Mouse (Mus musculus) forebrain, postnatal 0 days (tissue): ENCODE results near the gene Hmgcl. TPM values are rescaled to one million over a fixed set of nuclear protein-coding genes. Genes with fewer than 3 reads are reported as not detected.

ENCODE experiments used
- ATAC-seq: fragments of 200-750 bp; cut with Nextera tagmentation; 2 replicates; pipeline ENCODE4 v1.8.0; 2017; ENCODE audit warnings: mild to moderate bottlenecking, moderate library complexity
- DNase-seq: peaks from one replicate; pipeline ENCODE4 v3.0.0-alpha.2; 2015
- H3K27ac ChIP-seq: fragments of 300-500 bp; sonication (generic); 2 replicates; pipeline ENCODE4 v1.5.1; 2014; ENCODE audit warnings: low read depth, mild to moderate bottlenecking, antibody characterized with exemption, low read length, moderate library complexity, mixed read lengths
- H3K27me3 ChIP-seq: fragments of 300-500 bp; sonication (generic); 2 replicates; pipeline ENCODE4 v1.6.1; 2014; ENCODE audit warnings: mild to moderate bottlenecking, low read length, mixed read lengths; ENCODE audit not compliant: insufficient read depth
- H3K36me3 ChIP-seq: fragments of 300-500 bp; sonication (generic); 2 replicates; pipeline ENCODE4 v1.6.1; 2014; ENCODE audit warnings: mild to moderate bottlenecking, moderate library complexity; ENCODE audit not compliant: insufficient read depth
- H3K4me1 ChIP-seq: fragments of 300-500 bp; sonication (generic); 2 replicates; pipeline ENCODE4 v1.6.1; 2014; ENCODE audit warnings: antibody characterized with exemption; ENCODE audit not compliant: insufficient read depth
- H3K4me2 ChIP-seq: fragments of 300-500 bp; sonication (generic); 2 replicates; pipeline ENCODE4 v1.6.1; 2014; ENCODE audit warnings: low read depth, mild to moderate bottlenecking, moderate library complexity
- H3K4me3 ChIP-seq: fragments of 300-500 bp; sonication (generic); 2 replicates; pipeline ENCODE4 v1.5.1; 2014; ENCODE audit warnings: low read depth, low read length, mixed read lengths
- H3K9ac ChIP-seq: fragments of 300-500 bp; sonication (generic); 2 replicates; pipeline ENCODE4 v1.6.1; 2014; ENCODE audit warnings: mild to moderate bottlenecking
- H3K9me3 ChIP-seq: fragments of 300-500 bp; sonication (generic); 2 replicates; pipeline ENCODE4 v1.6.1; 2016; ENCODE audit warnings: low read length
- CTCF ChIP-seq: sonication (generic); IDR thresholded peaks from 2 replicates; pipeline ENCODE4 v1.5.1; 2016; ENCODE audit warnings: antibody characterized with exemption, control low read depth, low read depth
- WGBS: fragments of 180-500 bp; shearing (Covaris S2); extraction: QIAGEN DNeasy Blood & Tissue Kit; methylation state at CpG from one replicate; pipeline ENCODE4 v1.1.7; 2014; 5-methylcytosine and 5-hydroxymethylcytosine counted together
- polyA plus RNA-seq: library from polyadenylated mRNA; unstranded; fragments of >200 nt; fragmentation: Nextera tagmentation; extraction: Ambion mirVana; gene quantifications from 2 replicates; pipeline ENCODE4 v1.2.1, GENCODE M21; 2015
- total RNA-seq: library from RNA; depleted of rRNA; stranded (reverse); fragments of >200 nt; gene quantifications from 2 replicates; pipeline ENCODE4 v1.2.3, GENCODE M21; 2014

Hmgcl gene
- total and polyA plus RNA-seq, 2 experiments from 2014 or later: 42.9 to 58.3 TPM

GRCm38 (mm10) chr4:135909326-135910066 lies 36.8 kb upstream of the Hmgcl start:
- DNase-seq: no peak
- no peak for TF ChIP-seq CTCF
- Histone ChIP-seq H3K9me3 (no peaks in the 10 kb centered on the region), H3K4me2 (no peak overlapping the region), H3K27me3 (no peaks in the 10 kb centered on the region), H3K4me1 (no peaks in the 10 kb centered on the region), H3K9ac (no peak overlapping the region), H3K27ac (no peak overlapping the region), H3K4me3 (no peak overlapping the region), H3K36me3 (no peaks in the 10 kb centered on the region)
- WGBS: 69% methylated on average over 13 of the region's 13 CpGs
- ATAC-seq: no peak

- Histone ChIP-seq H3K9me3 (no peaks in the 10 kb centered on the region), H3K9ac (no peak overlapping the region), H3K27me3 (no peaks in the 10 kb centered on the region), H3K4me1 (no peaks in the 10 kb centered on the region), H3K4me2 (no peak overlapping the region), H3K4me3 (no peak overlapping the region), H3K36me3 (no peaks in the 10 kb centered on the region), H3K27ac (no peak overlapping the region)
- 70% methylated on average over 7 of the region's 7 CpGs for whole genome bisulfite sequencing
- no peak for ATAC-seq
- DNase-seq: no peak
- TF ChIP-seq CTCF: no peak
Measured at GRCm38 (mm10) chr4:135911531-135911930, 34.7 kb upstream of the Hmgcl start.

GRCm38 (mm10) chr4:135912164-135912563 lies 34.1 kb upstream of the Hmgcl start:
- WGBS: 38% methylated on average over 3 of the region's 3 CpGs
- TF ChIP-seq CTCF: no peak

GRCm38 (mm10) chr4:135912835-135913234 lies 33.4 kb upstream of the Hmgcl start:
- Histone ChIP-seq H3K36me3 (no peaks in the 10 kb centered on the region), H3K27ac (no peak overlapping the region), H3K27me3 (no peaks in the 10 kb centered on the region), H3K4me2 (no peak overlapping the region), H3K4me3 (no peak overlapping the region), H3K4me1 (no peaks in the 10 kb centered on the region), H3K9ac (no peak overlapping the region), H3K9me3 (no peaks in the 10 kb centered on the region)
- 26% methylated on average over 3 of the region's 3 CpGs for WGBS
- DNase-seq: no peak
- TF ChIP-seq CTCF: no peak
- no peak for ATAC-seq

More at GRCm38 (mm10) chr4:135912164-135912563, 34.1 kb upstream of the Hmgcl start:
- Histone ChIP-seq H3K9ac (no peak overlapping the region), H3K4me2 (no peak overlapping the region), H3K27me3 (no peaks in the 10 kb centered on the region), H3K4me1 (no peaks in the 10 kb centered on the region), H3K36me3 (no peaks in the 10 kb centered on the region), H3K9me3 (no peaks in the 10 kb centered on the region), H3K27ac (no peak overlapping the region), H3K4me3 (no peak overlapping the region)
- no peak for DNase-seq
- no peak for ATAC-seq

- WGBS: 77% methylated on average over 4 of the region's 4 CpGs
- H3K27ac ChIP-seq: no peak overlapping the region
Measured at GRCm38 (mm10) chr4:135913433-135913832, 32.8 kb upstream of the Hmgcl start.

GRCm38 (mm10) chr4:135918635-135919279 lies 27.5 kb upstream of the Hmgcl start:
- TF ChIP-seq CTCF: no peak
- Histone ChIP-seq H3K4me1 (peaks cover 7% of the 10 kb centered on the region; the same call in 1 of the 2 replicates), H3K27me3 (no peaks in the 10 kb centered on the region), H3K36me3 (no peaks in the 10 kb centered on the region), H3K4me2 (no peak overlapping the region), H3K27ac (no peak overlapping the region), H3K4me3 (no peak overlapping the region), H3K9ac (no peak overlapping the region), H3K9me3 (no peaks in the 10 kb centered on the region)
- ATAC-seq (no peak), DNase-seq (no peak)
- WGBS: 89% methylated on average over 13 of the region's 13 CpGs

More at GRCm38 (mm10) chr4:135913433-135913832, 32.8 kb upstream of the Hmgcl start:
- DNase-seq (no peak), ATAC-seq (no peak)
- TF ChIP-seq CTCF: no peak
- Histone ChIP-seq H3K9me3 (no peaks in the 10 kb centered on the region), H3K4me3 (no peak overlapping the region), H3K27me3 (no peaks in the 10 kb centered on the region), H3K36me3 (no peaks in the 10 kb centered on the region), H3K4me2 (no peak overlapping the region), H3K4me1 (no peaks in the 10 kb centered on the region), H3K9ac (no peak overlapping the region)

GRCm38 (mm10) chr4:135919280-135919639 lies 27.0 kb upstream of the Hmgcl start:
- 89% methylated on average over 3 of the region's 3 CpGs for WGBS
- no peaks in the 10 kb centered on the region for H3K36me3 ChIP-seq
- ATAC-seq (no peak), DNase-seq (no peak)
- no peak overlapping the region for H3K27ac ChIP-seq
- H3K4me2 ChIP-seq: no peak overlapping the region
- TF ChIP-seq CTCF: no peak
- H3K4me3 ChIP-seq: no peak overlapping the region
- no peak overlapping the region for H3K9ac ChIP-seq
- no peaks in the 10 kb centered on the region for H3K27me3 ChIP-seq
- H3K4me1 ChIP-seq: peaks cover 7% of the 10 kb centered on the region; the same call in 1 of the 2 replicates
- H3K9me3 ChIP-seq: no peaks in the 10 kb centered on the region
